Mouse (Mus musculus) small intestine, adult 2 months (tissue): ENCODE measurements at regions not wholly inside any gene's neighbourhood (a gene's known extent, or its start where the extent isn't known, plus 50 kb on each side); places are given as distances from the start of the nearest gene placed in this dataset.
"Not testable (repeated sequence)": the region's sequence is repeated elsewhere in the genome, so short reads cannot be mapped to it uniquely, and the experiment has no call there.

Experiments used
- H3K27ac ChIP-seq: fragments of 200-500 bp; 2 replicates; pipeline ENCODE4 v1.5.1; 2012; ENCODE audit warnings: low read depth, low read length, control low read depth, inconsistent platforms; ENCODE audit not compliant: insufficient read depth
- H3K27me3 ChIP-seq: fragments of 200-500 bp; 2 replicates; pipeline ENCODE4 v1.6.1; 2012; ENCODE audit warnings: mild to moderate bottlenecking, moderate library complexity, low read length, inconsistent platforms; ENCODE audit not compliant: control insufficient read depth, insufficient read depth
- H3K36me3 ChIP-seq: fragments of 200-500 bp; 2 replicates; pipeline ENCODE4 v1.6.1; 2012; ENCODE audit warnings: mild to moderate bottlenecking, low read length, control low read depth, inconsistent platforms; ENCODE audit not compliant: control insufficient read depth, insufficient read depth
- H3K4me1 ChIP-seq: fragments of 200-500 bp; 2 replicates; pipeline ENCODE4 v1.6.1; 2012; ENCODE audit warnings: low read length, inconsistent platforms, mixed read lengths; ENCODE audit not compliant: control insufficient read depth, insufficient read depth, insufficient read length
- H3K4me3 ChIP-seq: fragments of 200-500 bp; 2 replicates; pipeline ENCODE4 v1.5.1; 2012; ENCODE audit warnings: low read depth, mild to moderate bottlenecking, control low read depth, inconsistent platforms, low read length, moderate library complexity
- CTCF ChIP-seq: fragments of 200-500 bp; IDR thresholded peaks from 2 replicates; pipeline ENCODE4 v1.5.1; 2012; ENCODE audit warnings: low read depth, mild to moderate bottlenecking, control low read depth, inconsistent platforms, low read length, moderate library complexity, mixed read lengths; ENCODE audit not compliant: insufficient replicate concordance, insufficient read length; ENCODE audit errors: extremely low read depth
- POLR2A ChIP-seq: fragments of 200-500 bp; IDR thresholded peaks from 2 replicates; pipeline ENCODE4 v1.6.1; 2012; ENCODE audit warnings: low read depth, mild to moderate bottlenecking, control low read depth, inconsistent platforms, low read length, moderate library complexity
- WGBS: fragments of 180-500 bp; shearing (Covaris S2); methylation state at CpG from one replicate; pipeline ENCODE4 v1.1.7; 2018; 5-methylcytosine and 5-hydroxymethylcytosine counted together

- Histone ChIP-seq H3K27ac (no peak overlapping the region), H3K36me3 (no peaks in the 10 kb centered on the region), H3K4me1 (no peaks in the 10 kb centered on the region), H3K4me3 (no peak overlapping the region), H3K27me3 (no peaks in the 10 kb centered on the region)
- TF ChIP-seq CTCF (no peak), POLR2A (no peak)
- 62% methylated on average over 14 of the region's 14 CpGs for WGBS
These were observed 451.0 kb upstream of the Slc35b3 start for GRCm38 (mm10) chr13:39411471-39412251.

DNA sequence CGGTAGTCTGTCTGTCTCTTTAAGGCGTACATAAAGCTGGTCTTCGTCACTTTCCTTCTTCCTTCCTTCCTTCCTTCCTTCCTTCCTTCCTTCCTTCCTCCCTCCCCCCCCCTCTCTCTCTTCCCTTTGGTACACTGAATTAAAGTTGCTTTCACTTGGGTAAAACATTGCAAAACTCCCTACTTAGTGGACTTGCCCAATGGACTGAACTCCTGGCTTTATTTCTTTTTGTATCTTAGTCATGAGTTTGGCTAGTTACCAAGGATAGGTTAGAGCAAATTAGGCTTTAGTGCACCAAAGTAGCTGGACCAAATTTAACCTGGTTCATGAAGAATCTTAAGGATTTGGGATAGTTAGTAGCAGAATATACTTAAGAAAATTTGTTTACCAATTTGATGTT lies 431.9 kb upstream of the Slc35b3 start:
- Histone ChIP-seq H3K27ac (no peak overlapping the region), H3K4me3 (no peak overlapping the region), H3K36me3 (no peaks in the 10 kb centered on the region), H3K27me3 (no peaks in the 10 kb centered on the region), H3K4me1 (no peaks in the 10 kb centered on the region)
- TF ChIP-seq CTCF (no peak), POLR2A (no peak)
- WGBS = 79% methylated on average over 3 of the region's 3 CpGs

- H3K36me3 ChIP-seq, H3K27me3 ChIP-seq, H3K4me3 ChIP-seq, H3K4me1 ChIP-seq, H3K27ac ChIP-seq: not testable (repeated sequence)
- WGBS = 63% methylated on average over 1 of the region's 1 CpGs
These were observed 431.5 kb upstream of the Slc35b3 start for GRCm38 (mm10) chr13:39392151-39392550.

GRCm38 (mm10) chr13:39376677-39377076 lies 416.0 kb upstream of the Slc35b3 start:
- H3K4me1 ChIP-seq = no peaks in the 10 kb centered on the region
- no peak for TF ChIP-seq POLR2A
- no peak overlapping the region for H3K4me3 ChIP-seq
- H3K36me3 ChIP-seq = no peaks in the 10 kb centered on the region
- 76% methylated on average over 8 of the region's 8 CpGs for WGBS
- H3K27ac ChIP-seq = no peak overlapping the region
- H3K27me3 ChIP-seq = no peaks in the 10 kb centered on the region

- TF ChIP-seq POLR2A (no peak), CTCF (no peak)
- H3K36me3 ChIP-seq = no peaks in the 10 kb centered on the region
- H3K4me3 ChIP-seq = no peak overlapping the region
- WGBS = 80% methylated on average over 6 of the region's 6 CpGs
- H3K27ac ChIP-seq = no peak overlapping the region
- no peaks in the 10 kb centered on the region for H3K27me3 ChIP-seq
- no peaks in the 10 kb centered on the region for H3K4me1 ChIP-seq
These were observed 415.6 kb upstream of the Slc35b3 start for GRCm38 (mm10) chr13:39376269-39376668.

GRCm38 (mm10) chr13:39372565-39372964 lies 411.9 kb upstream of the Slc35b3 start:
- no peak for TF ChIP-seq CTCF
- no peak for TF ChIP-seq POLR2A
- Histone ChIP-seq H3K36me3 (no peaks in the 10 kb centered on the region), H3K4me3 (no peak overlapping the region), H3K4me1 (no peaks in the 10 kb centered on the region), H3K27me3 (no peaks in the 10 kb centered on the region), H3K27ac (no peak overlapping the region)
- WGBS = 78% methylated on average over 3 of the region's 3 CpGs

DNA sequence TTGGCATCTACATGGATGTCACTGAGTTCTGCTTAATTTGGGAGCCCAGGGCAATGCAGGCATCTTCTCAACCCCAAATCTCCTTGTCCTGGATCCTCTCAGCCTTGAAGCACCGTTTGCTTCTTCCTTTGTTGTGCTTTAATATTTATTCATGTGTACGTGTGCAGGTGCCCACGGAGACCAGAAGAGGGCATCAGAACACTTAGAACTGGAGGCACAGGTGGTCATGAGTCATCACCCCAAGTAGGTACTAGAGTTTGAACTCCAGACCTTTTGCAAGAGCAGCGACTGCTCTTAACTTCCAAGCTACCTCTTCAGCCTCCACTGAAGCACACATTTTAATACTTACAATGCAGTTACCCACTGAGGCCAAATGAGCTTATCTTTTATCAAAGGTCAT lies 403.0 kb upstream of the Slc35b3 start:
- 57% methylated on average over 4 of the region's 4 CpGs for whole genome bisulfite sequencing
- no peak overlapping the region for H3K27ac ChIP-seq
- TF ChIP-seq POLR2A (no peak), CTCF (no peak)
- H3K4me3 ChIP-seq = no peak overlapping the region
- no peaks in the 10 kb centered on the region for H3K4me1 ChIP-seq
- no peaks in the 10 kb centered on the region; the same call in 1 of the 2 replicates for H3K27me3 ChIP-seq
- no peaks in the 10 kb centered on the region for H3K36me3 ChIP-seq

GRCm38 (mm10) chr13:39362536-39362935 lies 401.9 kb upstream of the Slc35b3 start:
- WGBS = 84% methylated on average over 13 of the region's 13 CpGs
- Histone ChIP-seq H3K27me3 (no peaks in the 10 kb centered on the region; the same call in 1 of the 2 replicates), H3K27ac (no peak overlapping the region), H3K36me3 (no peaks in the 10 kb centered on the region), H3K4me1 (no peaks in the 10 kb centered on the region), H3K4me3 (no peak overlapping the region)
- TF ChIP-seq POLR2A (no peak), CTCF (no peak)
